In the genomic region with DNA sequence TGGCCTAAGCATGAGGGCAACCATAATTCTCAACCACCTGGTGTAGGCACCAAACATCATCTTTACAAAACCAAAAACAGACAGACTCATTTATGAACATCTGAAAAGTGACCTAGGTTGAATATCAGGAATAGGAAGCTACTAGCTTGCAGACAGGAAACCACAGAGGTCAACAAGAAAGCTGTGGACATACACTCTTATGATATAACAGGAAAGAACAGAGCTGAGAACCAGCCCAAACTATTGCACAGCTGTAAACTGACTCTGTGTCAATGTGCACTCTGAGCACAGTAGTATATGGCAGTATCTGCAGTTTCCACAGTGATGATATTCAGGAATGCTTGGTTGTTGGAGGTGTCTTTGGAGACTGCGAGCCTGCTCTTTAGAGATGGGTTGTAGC, we compare ENCODE assay signal across 19 mouse cellular contexts.
DNase-seq lines count a peak whose midpoint lies in the region; ATAC-seq and TF ChIP-seq lines count a peak whose summit lies in the region.
"Had no signal": no experiment of that assay in that cellular context is flagged by ENCODE, and none has a peak within 500 bp of the region (broad histone marks: within the 10 kb centered on the region; RNA-seq: fewer than 3 reads in every experiment).

No protein-coding gene starts in this region.

- H3K4me3 ChIP-seq in liver, embryonic 13.5 days (replicated peaks): no peak overlapping the region
- no peak overlapping the region for H3K4me3 ChIP-seq in liver, embryonic 11.5 days (ENCODE audit: low read depth, low read length)
- 0 out of 2 replicates have a peak overlapping the region, but pooled peaks have one; percentile 6 for H3K4me3 ChIP-seq in liver, postnatal 0 days (ENCODE audit: low read depth, low read length)
- H3K4me3 ChIP-seq in midbrain, embryonic 11.5 days (ENCODE audit: low read depth, low read length): no peak overlapping the region
- H3K4me3 ChIP-seq in kidney, embryonic 15.5 days (replicated peaks): no peak overlapping the region
- H3K4me3 ChIP-seq: embryonic facial prominence, embryonic 13.5 days; forebrain, embryonic 12.5 days; heart, embryonic 12.5 days; hindbrain, embryonic 15.5 days had no signal

- no peak overlapping the region for H3K9ac ChIP-seq in liver, embryonic 13.5 days
- no peak overlapping the region for H3K9ac ChIP-seq in liver, embryonic 11.5 days (ENCODE audit: low read depth, low read length)
- H3K9ac ChIP-seq in liver, postnatal 0 days (replicated peaks): no peak overlapping the region
- H3K9ac ChIP-seq in midbrain, embryonic 11.5 days (ENCODE audit: low read length): no peak overlapping the region
- no peak overlapping the region for H3K9ac ChIP-seq in kidney, embryonic 15.5 days
- H3K9ac ChIP-seq: embryonic facial prominence, embryonic 13.5 days; forebrain, embryonic 12.5 days; forebrain, postnatal 0 days; heart, embryonic 12.5 days; hindbrain, embryonic 15.5 days had no signal

- 0 out of 2 replicates have a peak, but pooled peaks have one; percentile 34 for ATAC-seq in liver, embryonic 13.5 days (ENCODE audit: low read depth)
- ATAC-seq in liver, embryonic 11.5 days (replicated peaks; ENCODE audit: low FRiP score): no peak
- peak; percentile 90 for ATAC-seq in common myeloid progenitor, adult 5-6 weeks (replicated peaks; ENCODE audit: low read depth, poor library complexity, severe bottlenecking)
- ATAC-seq in liver, postnatal 0 days: peak; percentile 81
- ATAC-seq in midbrain, embryonic 11.5 days (ENCODE audit: low FRiP score): no peak
- ATAC-seq in kidney, embryonic 15.5 days (replicated peaks; ENCODE audit: low FRiP score): no peak
- no peak for ATAC-seq in activated CD4-positive, CD25-positive, alpha-beta regulatory T cell, adult 4 months
- ATAC-seq: forebrain, postnatal 0 days; Patski had no signal

- DNase-seq in liver, embryonic 13.5 days: no peak
- no peak for DNase-seq in liver, embryonic 11.5 days (ENCODE audit: low spot score)
- DNase-seq in liver, postnatal 0 days: no peak
- peak; percentile 1 for DNase-seq in skeletal muscle tissue, adult 2 months (ENCODE audit: low read depth, low spot score)
- no peak for DNase-seq in midbrain, embryonic 11.5 days (ENCODE audit: low spot score, missing footprints)
- DNase-seq: adrenal gland, adult 2 months; cerebellum, adult 11-12 months; cerebellum, adult 9-10 months; cerebellum, postnatal 25 days; forebrain, postnatal 0 days; gastrocnemius, postnatal 14 days had no signal

- no peak overlapping the region for H3K4me2 ChIP-seq in liver, embryonic 13.5 days
- H3K4me2 ChIP-seq in liver, embryonic 11.5 days: no peak overlapping the region
- peak overlapping the region; percentile 10; the same call in 1 of the 2 replicates for H3K4me2 ChIP-seq in liver, postnatal 0 days (ENCODE audit: low read depth, low read length)
- H3K4me2 ChIP-seq in midbrain, embryonic 11.5 days: no peak overlapping the region
- no peak overlapping the region for H3K4me2 ChIP-seq in kidney, embryonic 15.5 days
- H3K4me2 ChIP-seq: embryonic facial prominence, embryonic 13.5 days; forebrain, embryonic 12.5 days; heart, embryonic 12.5 days; hindbrain, embryonic 15.5 days had no signal

- TF ChIP-seq CTCF in liver, postnatal 0 days (IDR thresholded peaks at IDR 0.05; ENCODE audit: low read depth): no peak

- H3K27ac ChIP-seq in liver, embryonic 13.5 days: no peak overlapping the region
- no peak overlapping the region for H3K27ac ChIP-seq in liver, embryonic 11.5 days (ENCODE audit: low read depth, low read length)
- peak overlapping the region; percentile 18; the same call in 1 of the 2 replicates for H3K27ac ChIP-seq in liver, postnatal 0 days (ENCODE audit: low read depth)
- no peak overlapping the region for H3K27ac ChIP-seq in midbrain, embryonic 11.5 days (ENCODE audit: low read depth, low read length)
- H3K27ac ChIP-seq in kidney, embryonic 15.5 days: no peak overlapping the region
- H3K27ac ChIP-seq: embryonic facial prominence, embryonic 13.5 days; forebrain, embryonic 12.5 days; hindbrain, embryonic 15.5 days had no signal

- TF ChIP-seq EP300 in liver, postnatal 0 days (IDR thresholded peaks at IDR 0.05; ENCODE audit: low read depth): peak; percentile 29; the same call in 1 of the 2 replicates

- no peaks in the 10 kb centered on the region for H3K36me3 ChIP-seq in liver, embryonic 13.5 days
- H3K36me3 ChIP-seq in liver, embryonic 11.5 days (ENCODE audit: control insufficient read depth, insufficient read depth, low read length): no peaks in the 10 kb centered on the region
- H3K36me3 ChIP-seq in liver, postnatal 0 days (replicated peaks; ENCODE audit: insufficient read depth, low read length): no peaks in the 10 kb centered on the region
- no peaks in the 10 kb centered on the region for H3K36me3 ChIP-seq in midbrain, embryonic 11.5 days (ENCODE audit: control insufficient read depth, insufficient read depth, low read length)
- no peaks in the 10 kb centered on the region for H3K36me3 ChIP-seq in kidney, embryonic 15.5 days
- H3K36me3 ChIP-seq: embryonic facial prominence, embryonic 13.5 days; forebrain, embryonic 12.5 days; heart, embryonic 12.5 days; hindbrain, embryonic 15.5 days had no signal

- no peaks in the 10 kb centered on the region for H3K4me1 ChIP-seq in liver, embryonic 13.5 days (replicated peaks)
- no peaks in the 10 kb centered on the region for H3K4me1 ChIP-seq in liver, embryonic 11.5 days (replicated peaks; ENCODE audit: control insufficient read depth, insufficient read depth, low read length)
- no peaks in the 10 kb centered on the region for H3K4me1 ChIP-seq in liver, postnatal 0 days (ENCODE audit: insufficient read depth)
- H3K4me1 ChIP-seq in midbrain, embryonic 11.5 days (ENCODE audit: control insufficient read depth, insufficient read depth, low read length): no peaks in the 10 kb centered on the region
- H3K4me1 ChIP-seq in kidney, embryonic 15.5 days: no peaks in the 10 kb centered on the region
- H3K4me1 ChIP-seq: embryonic facial prominence, embryonic 13.5 days; forebrain, embryonic 12.5 days; heart, embryonic 12.5 days; hindbrain, embryonic 15.5 days had no signal

- H3K27me3 ChIP-seq in liver, embryonic 13.5 days: no peaks in the 10 kb centered on the region
- H3K27me3 ChIP-seq in liver, embryonic 11.5 days (replicated peaks; ENCODE audit: control insufficient read depth, insufficient read depth, low read length): no peaks in the 10 kb centered on the region
- H3K27me3 ChIP-seq in liver, postnatal 0 days (ENCODE audit: insufficient read depth, low read length): no peaks in the 10 kb centered on the region
- no peaks in the 10 kb centered on the region for H3K27me3 ChIP-seq in midbrain, embryonic 11.5 days (ENCODE audit: control insufficient read depth, insufficient read depth, low read length)
- H3K27me3 ChIP-seq in kidney, embryonic 15.5 days: no peaks in the 10 kb centered on the region
- H3K27me3 ChIP-seq: embryonic facial prominence, embryonic 13.5 days; forebrain, embryonic 12.5 days; heart, embryonic 12.5 days; hindbrain, embryonic 15.5 days; Patski had no signal

- WGBS in liver, embryonic 13.5 days (ENCODE audit: insufficient replicate concordance): 72% methylated on average over 1 of the region's 1 CpGs
- WGBS in liver, embryonic 11.5 days: 75% methylated on average over 1 of the region's 1 CpGs
- 70% methylated on average over 1 of the region's 1 CpGs for WGBS in liver, postnatal 0 days (ENCODE audit: insufficient replicate concordance)
- WGBS in midbrain, embryonic 11.5 days: 85% methylated on average over 1 of the region's 1 CpGs
- 84% methylated on average over 1 of the region's 1 CpGs for WGBS in kidney, embryonic 15.5 days

- H3K9me3 ChIP-seq in liver, embryonic 13.5 days (replicated peaks): no peaks in the 10 kb centered on the region
- no peaks in the 10 kb centered on the region for H3K9me3 ChIP-seq in liver, embryonic 11.5 days (ENCODE audit: control insufficient read depth, low read length)
- H3K9me3 ChIP-seq in liver, postnatal 0 days (ENCODE audit: low read length): no peaks in the 10 kb centered on the region
- peaks cover 4% of the 10 kb centered on the region; the same call in 1 of the 2 replicates for H3K9me3 ChIP-seq in midbrain, embryonic 11.5 days (ENCODE audit: control insufficient read depth, low read length)
- no peaks in the 10 kb centered on the region; the same call in 1 of the 2 replicates for H3K9me3 ChIP-seq in kidney, embryonic 15.5 days (replicated peaks)

Comparison
In these comparisons a context has a peak if more than half of its experiments do, and no peak if none do; other contexts are left out.
1. ATAC-seq: peak in liver, embryonic 13.5 days (single experiment), common myeloid progenitor, adult 5-6 weeks (single experiment) and liver, postnatal 0 days (single experiment); none in liver, embryonic 11.5 days (single experiment), midbrain, embryonic 11.5 days (single experiment), kidney, embryonic 15.5 days (single experiment) and activated CD4-positive, CD25-positive, alpha-beta regulatory T cell, adult 4 months (single experiment).